Mouse (Mus musculus) cerebellum, adult 11-12 months (tissue): ENCODE measurements around the gene Tmx2.
"Not testable (repeated sequence)": the region's sequence is repeated elsewhere in the genome, so short reads cannot be mapped to it uniquely, and the experiment has no call there.

Source experiments
- DNase-seq: peaks from one replicate; pipeline ENCODE4 v3.0.0; 2022

The Tmx2 gene

DNA sequence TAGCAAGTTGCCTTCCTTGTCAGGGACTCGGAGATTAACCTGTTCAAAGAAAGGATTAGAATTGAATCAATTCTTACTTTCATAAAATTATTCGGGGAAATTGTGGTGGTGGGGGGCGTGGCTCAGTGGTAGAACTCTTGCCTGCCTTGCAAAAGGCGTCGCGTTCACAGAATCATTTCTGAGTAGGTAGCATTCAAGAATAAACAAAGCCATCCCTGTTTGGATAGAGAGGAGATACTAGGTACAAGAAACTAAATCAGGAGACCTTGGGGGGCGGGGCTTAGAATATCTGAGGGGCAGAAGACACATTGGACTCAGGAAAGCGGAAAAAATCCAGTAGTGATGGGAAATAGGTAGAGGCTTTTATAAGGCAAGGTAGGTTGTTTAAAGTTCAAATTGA lies at the start of gene Tmx2:
Gene Tmx2, minus strand, starts transcription at position 125 of the 400 bp plus-strand sequence.
- no peak for DNase-seq

DNA sequence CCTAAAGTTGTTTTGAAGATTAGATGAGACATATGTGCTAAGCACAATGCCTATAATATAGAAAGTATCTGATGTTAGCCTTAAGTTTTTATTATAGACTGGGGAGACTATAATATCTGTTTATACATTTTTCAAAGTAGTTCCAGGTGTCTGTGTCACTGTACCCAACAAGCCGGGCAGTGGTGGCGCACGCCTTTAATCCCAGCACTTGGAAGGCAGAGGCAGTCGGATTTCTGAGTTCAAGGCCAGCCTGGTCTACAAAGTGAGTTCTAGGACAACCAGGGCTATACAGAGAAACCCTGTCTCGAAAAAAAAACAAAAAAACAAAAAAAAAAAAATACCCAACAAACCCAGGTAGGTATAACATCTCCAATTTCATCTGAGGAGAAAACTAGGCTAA lies 49.3 kb upstream of the Tmx2 start:
- DNase-seq: not testable (repeated sequence)

DNA sequence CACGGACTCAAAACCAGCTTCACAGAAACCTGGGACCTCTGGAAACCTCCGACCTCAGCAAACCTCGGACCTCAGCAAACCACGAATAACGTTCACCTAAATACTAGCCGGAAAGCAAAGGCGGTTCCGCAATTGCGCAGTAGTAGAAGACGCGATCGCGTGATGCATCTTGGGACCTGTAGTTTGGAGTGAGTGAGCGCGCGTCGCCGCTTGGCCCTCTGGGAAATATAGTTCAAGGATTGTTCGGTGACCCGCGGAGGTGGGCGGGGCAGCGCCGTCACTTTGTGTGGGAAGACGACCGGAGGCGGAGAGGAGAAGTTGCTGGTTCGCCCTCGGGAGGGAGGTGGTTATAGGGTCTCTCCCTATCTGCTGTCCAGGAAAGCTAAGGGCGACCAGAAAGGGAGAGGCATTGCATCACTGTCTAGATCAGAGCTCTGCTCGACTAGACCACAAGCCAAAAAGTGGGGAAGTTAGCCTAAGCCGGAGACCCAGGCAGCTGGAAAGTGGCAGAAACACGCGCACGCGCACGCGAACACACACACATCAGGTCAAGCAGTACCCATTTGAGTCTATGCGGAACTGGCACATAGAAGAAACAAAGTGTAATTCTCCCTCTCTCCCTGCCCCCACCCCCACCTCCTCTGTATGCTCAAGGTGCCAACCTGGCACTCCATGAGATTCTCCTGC lies 48.4 kb upstream of the Tmx2 start, which contains the start of gene Clp1:
Gene Clp1, minus strand, starts transcription at position 179 of the 687 bp plus-strand sequence.
- peak; percentile 94 for DNase-seq

DNA sequence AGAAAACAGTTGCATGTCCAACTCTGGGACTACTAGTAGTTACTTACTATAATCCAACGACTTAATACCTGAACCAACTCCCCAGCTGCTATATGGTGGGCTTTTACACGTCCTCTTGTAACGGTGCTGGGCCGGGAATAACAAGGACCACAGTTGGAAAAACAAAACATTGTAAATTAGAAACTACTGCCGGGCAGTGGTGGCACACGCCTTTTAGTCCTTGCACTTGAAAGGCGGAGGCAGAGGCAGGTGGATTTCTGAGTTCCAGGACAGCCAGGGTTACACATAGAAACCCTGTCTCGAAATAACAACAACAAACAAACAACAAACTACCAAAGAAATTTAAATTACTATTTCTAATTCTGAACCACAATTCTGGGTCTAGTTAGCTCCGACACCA lies 47.8 kb upstream of the Tmx2 start:
- DNase-seq: no peak

DNA sequence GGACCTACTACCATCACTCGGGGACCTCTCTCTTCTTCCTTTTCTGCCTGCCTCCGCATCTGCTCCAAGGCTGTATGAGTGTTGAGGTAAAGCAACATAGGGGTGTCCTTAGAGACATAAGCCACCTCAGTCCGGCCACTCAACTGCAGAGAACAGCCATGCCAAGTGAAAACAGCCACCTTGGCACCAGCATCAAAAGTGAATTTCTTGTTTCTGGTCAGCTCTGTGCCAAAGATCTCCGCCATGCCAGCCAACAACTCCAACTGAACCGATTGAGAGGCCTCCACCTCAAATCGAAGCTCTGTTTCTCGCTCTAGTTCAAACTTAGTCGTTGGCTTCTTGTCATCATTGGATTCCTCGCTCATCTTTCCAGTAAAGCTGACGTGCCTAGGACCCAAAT lies 46.8 kb upstream of the Tmx2 start:
- no peak for DNase-seq

DNA sequence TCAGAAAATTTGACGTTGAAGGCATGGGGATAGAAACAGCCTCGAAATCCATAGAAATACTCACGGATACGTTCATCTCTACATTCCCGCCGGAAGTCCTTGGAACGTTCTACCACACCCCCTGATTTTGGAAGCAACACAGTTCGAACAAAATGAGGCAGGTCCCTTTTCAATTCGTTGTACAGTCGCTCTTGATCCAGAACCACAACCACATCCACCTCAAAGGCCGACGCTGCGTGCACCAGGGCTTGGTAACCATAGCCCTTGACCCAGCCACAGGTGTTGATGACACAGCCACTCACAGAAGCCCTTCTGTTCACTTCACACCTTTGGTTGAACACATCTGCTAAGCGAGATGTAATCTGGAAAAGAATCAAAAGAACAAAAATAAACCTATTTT lies 44.9 kb upstream of the Tmx2 start:
- no peak for DNase-seq

DNA sequence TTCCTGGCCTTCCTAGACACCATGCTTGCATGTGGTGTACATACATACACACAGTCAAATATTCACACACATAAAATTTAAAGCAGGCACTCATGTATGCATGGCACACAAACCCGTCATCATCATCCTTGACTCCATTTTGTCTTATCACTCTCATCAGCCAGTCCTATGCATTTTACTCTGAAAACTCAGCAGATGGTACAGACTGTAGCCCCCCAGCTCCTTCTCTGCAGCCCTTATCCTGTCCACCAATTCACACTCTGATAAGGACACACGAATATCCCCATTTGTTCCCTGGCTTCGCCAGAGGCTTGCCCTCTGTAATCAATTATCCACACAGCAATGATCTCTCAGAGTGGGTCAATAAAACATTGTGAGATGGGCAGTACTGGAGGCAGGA lies 42.2 kb upstream of the Tmx2 start:
- no peak for DNase-seq

DNA sequence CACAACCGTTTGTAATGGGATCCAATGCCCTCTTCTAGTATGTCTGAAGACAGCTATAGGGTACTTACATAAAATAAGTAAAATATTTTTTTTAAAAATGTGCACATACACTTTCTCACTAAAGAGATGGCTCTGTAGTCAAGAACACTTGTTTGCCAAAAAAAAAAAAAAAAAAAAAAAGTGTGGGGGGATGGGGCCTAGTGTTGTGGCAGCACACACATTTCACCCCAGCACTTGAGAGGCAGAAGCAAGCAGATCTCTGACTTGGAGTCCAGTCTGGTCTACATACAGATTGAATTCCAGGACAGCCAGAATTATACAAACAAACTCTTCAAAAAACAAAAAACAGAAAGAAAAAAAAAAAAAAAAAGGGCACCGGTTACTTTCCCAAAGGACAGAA lies 41.8 kb upstream of the Tmx2 start:
- DNase-seq: no peak

DNA sequence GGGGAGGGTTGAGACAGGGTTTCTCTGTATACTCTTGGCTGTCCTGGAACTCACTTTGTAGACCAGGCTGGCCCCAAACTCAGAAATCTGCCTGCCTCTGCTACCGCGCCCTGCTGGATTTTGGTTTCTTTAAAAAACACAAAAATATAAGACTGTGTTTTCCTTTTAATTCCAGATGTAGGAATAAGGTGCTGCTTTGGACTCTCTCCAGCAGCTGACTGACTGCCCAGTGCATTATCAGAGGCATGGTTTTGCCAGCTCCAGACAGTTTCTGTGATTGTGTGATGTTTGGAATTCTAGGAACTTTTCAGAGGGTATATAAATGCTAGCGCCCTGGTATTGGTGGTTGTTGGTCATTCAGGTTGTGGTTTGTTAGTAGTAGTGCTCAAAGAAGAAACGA lies 38.4 kb upstream of the Tmx2 start:
- DNase-seq: no peak

DNA sequence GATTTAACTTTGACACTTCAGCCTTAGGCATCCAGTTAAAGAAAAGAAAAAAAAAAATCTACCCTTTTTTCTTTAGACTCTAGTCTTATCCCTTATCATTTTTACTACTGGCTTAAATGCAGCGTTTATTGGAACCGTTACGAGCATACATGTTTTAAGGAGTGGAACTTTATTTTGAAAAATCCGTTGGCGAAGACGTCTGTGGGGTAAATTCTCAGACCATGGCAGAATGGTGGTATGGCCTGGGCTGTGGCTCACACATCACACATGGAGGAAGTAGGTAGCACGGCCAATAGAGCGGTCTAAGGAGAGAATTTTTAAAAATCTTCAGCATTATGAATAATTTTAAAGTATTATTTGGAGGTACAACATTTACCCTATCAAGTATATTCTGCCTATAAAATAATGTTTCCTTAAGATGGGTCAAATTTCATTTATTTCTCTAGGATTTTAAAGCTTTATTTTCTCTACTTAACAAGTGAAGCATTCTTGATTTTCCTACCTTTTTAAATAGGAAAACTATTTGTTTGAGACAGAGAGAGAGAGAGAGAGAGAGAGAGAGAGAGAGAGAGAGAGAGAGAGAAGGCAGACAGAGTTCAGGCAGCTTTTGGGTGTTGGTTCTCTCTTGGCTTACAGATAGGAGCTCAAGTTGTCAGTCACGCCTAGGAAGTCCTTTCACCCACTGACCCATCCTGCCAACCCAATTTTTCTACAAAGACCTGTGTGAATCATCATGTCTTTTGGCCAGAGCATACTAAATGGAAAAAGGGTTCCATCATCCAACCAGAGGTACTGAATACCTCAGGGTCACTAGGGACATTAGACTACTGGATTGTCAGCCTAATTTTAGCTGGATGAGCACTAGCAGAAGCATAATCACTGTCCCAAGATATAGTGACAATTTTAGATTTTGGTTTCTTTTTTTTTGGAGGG lies 37.7 kb upstream of the Tmx2 start:
- DNase-seq: no peak

DNA sequence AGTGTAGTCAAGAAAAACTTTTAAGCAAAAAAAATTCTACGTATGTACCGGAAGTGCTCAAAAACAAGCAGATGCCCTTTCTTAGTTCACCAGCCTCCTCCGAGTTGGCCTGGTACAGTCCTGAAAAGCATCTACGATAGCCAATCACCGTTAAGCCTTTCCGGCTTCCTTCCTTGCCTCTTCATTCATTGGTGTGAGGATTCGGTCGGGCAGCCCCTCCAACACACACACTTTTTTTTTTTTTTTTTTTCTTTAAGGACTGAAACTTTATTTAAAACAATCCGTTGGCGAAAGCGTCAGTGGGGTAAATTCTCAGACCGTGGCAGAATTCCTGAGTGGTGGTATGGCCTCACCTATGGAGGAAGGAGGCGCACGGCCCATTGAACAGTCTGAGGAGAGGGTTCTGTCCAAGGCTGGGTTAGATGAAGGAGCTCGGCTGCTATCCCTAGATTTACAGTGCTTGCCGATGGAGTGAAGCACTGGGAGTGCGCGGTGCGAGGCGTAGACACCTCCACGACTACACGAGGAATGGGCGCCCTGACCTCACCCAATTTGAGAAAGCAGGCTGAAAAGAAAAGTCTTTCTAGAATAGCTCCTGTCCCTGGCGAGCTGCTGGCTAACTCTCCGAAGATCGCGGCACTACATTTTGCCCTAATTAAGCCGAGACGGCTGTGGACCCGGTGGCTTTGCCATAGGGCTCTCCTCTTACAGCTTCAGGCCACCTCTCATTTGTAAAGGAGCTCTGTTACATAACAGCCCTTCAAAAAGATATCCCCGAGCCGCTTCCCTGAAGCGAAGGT lies 36.8 kb upstream of the Tmx2 start:
- DNase-seq: peak; percentile 94

DNA sequence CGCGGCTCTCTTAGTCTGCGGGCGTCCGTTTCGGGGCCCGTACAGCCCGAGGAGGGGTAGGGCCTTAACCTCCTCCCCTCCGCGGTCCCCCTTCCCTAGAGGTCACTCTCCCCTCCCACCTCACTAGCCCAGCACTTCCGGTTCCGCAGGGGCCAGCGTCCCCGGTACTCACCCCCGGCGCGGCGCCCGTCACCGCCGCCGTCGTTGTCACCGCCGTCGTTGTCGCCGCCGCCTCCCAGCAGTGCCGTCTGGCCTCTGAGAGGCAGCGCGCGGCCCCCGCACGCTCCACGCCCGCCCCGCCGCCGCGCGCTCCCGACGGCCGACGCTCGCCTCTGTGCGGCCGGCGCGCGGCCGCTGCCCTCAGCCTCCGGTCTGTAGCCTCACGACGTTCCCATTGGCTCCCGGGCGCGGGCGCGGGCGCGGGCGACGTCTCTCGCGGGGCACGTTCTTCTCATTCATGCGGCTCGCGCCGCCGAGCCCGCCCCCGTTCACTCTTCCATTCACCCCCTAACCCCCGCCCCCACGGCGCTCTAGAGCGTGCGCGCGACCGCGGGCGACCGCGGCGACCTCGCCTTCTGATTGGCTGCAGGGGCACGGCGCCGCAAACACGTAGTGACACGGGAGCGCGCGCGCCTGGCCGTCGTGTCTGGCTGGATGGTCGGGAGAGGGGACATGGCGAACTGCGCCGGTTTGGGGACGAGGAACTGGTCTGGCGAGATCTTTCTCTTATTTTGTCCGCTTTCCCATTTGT lies 36.0 kb upstream of the Tmx2 start, which contains the start of gene Zdhhc5:
Gene Zdhhc5, minus strand, starts transcription at position 370 of the 751 bp plus-strand sequence.
- DNase-seq: peak; percentile 99

DNA sequence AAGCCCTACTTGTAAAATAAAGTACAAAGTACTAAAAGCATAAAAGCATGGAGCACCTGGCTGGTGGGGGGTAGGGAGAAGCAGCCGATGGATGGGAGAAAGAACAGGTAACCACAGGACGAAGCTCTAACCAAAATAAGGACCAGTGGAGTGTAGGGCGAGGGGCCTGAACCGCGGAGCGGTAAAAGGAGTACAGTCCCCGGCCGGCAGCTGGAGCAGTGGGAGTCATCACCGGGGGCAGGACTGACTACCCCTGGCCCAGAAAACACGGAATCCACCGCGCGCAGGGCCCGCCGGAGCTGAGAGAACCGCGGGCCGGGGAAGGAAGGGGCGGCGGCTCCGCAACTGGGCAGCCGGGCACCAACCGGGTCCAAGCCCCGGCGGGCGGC lies 35.5 kb upstream of the Tmx2 start:
- DNase-seq: no peak

DNA sequence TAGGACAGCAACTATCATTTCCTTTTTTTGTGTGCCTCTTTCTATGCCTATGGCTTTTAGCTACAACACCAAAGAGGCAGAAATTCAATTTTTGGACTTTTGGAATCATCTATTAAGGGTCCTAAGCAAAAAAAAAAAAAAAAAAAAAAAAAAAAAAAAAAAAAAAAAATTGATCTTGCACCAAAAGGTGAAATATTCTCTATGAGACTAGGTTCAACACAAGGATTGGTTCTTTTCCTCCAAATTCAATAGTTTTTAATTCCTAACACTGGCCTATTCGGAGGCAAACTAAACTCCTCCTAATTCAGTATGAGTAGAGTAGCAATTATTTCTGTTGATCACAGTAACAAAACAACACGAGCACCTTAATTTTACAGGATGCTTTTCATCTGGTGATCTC lies 33.0 kb upstream of the Tmx2 start:
- no peak for DNase-seq

DNA sequence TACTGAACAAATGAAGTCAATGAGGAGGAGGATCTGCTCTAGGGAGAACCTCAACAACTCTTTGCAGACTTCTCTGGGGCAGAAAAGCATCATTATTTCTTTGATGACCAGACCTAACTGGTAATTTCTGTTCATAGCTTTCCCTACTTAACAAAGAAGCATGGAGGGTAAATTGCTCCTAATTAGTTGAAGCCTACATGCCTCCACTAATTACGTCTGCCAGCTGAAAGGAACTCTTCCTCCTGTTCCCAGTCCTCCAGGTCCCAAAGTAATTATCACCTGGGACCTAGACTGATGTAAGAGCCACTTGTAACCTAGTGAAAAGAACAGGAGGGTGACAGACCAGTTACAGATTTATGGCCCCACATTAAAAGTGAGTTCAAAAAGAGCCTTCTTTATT lies 28.6 kb upstream of the Tmx2 start:
- no peak for DNase-seq

DNA sequence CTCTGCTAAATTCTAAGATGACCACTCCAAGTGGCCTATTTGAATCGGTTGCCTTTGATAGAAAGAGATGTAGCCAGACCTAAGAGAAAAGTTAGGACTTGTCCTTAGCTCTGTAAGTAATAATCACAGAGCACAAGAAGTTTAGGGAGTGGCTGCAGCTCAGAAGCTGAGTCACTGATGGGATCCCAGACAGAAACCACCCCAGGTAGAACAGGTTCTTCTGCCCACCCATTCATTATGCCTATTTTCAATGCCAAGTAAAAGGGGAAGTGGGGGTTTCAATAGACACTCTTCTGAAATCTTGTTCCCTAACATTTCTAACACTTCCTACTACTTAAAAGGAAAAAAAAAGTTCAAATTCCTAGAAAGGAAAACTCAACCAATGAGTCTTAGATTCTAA lies 26.4 kb upstream of the Tmx2 start:
- DNase-seq: no peak

DNA sequence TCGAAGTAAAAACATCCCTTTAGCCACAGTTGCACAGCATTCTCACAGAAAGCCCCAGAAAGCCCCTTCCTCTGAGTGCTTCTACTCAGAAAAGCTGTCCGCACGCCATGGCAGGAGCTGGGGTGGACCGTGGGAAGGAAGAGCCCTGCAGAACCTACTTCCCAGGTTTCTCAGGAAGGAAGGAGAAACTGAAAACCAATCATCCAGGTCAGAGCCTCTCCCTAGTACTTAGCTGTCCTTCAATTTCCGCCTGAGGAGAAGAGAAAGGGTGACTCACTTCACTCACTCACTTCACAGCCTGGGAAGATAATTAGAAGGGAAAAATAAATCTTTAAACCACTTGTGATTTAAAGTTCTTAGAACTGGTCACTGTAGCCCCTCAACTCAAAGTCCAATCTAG lies 25.4 kb upstream of the Tmx2 start:
- DNase-seq: no peak

DNA sequence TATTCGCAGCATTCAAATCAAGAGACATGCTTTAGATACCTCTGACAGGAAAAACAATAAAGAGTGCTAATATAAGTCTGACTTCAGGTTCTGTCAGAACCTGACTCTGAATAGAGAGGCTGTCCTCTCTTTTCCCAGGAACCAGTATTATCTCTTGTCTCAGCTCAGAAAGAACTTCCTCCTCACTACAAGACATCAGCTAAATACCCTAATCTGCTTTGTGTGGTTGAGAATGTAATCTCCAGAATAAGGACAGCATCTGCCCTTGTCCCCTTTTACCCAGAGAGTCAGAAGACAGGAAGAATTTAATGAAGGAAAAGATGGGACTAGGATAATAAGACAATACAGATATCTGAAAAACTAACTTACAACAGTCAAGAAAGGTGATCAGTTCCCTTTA lies 24.6 kb upstream of the Tmx2 start:
- DNase-seq: no peak

DNA sequence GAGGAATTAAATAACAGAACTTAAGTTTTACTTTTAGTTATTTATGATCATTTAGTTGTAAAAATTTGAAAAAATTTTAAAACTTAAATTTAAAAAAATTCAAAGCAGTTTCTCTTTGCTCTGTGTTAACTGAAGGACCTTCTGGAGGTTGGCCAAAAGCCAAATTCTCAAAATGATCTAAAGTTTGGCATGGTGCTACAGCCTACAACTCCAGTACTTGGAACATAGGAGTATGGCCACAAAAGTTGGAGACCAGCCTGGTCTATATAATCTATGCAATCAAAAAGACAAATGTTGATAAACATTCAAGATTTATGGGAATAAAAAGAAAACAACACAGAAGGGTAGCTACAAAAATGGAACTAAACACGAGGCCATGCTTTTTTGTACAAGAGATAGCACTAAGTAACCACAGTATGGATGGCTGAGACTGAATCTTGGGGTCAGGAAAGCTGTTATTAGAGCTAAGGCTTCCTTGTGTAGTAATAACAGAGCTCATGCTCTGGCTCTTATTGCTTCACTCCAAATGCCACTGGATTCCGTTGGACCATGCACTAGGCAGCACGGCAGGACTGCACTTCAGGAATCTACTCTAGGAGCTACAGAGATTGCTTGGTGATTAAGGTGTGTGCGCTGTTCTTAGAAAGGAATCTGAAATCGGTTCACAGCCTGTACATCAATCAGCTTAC lies 16.2 kb upstream of the Tmx2 start:
- DNase-seq: no peak

DNA sequence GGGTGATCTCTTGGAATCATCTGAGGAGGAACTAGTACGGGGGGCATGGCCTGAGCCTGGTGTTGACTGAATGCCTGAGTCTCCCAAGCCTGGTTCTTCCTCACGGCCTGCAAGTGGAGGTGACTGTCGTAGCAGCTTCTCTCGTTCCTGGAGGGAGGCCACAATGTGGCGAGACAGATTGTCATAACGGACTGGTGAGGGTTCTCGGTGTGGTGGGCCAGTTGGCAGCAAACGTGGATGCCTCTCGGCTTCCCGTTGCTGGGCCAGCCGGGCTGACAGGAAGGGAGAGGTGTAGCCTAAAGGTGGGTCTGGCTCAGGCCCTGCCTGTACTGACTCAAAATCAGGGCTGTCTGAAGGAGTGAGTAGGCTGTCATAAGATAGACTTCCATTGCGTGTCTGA lies 11.1 kb upstream of the Tmx2 start:
- DNase-seq: peak; percentile 57

DNA sequence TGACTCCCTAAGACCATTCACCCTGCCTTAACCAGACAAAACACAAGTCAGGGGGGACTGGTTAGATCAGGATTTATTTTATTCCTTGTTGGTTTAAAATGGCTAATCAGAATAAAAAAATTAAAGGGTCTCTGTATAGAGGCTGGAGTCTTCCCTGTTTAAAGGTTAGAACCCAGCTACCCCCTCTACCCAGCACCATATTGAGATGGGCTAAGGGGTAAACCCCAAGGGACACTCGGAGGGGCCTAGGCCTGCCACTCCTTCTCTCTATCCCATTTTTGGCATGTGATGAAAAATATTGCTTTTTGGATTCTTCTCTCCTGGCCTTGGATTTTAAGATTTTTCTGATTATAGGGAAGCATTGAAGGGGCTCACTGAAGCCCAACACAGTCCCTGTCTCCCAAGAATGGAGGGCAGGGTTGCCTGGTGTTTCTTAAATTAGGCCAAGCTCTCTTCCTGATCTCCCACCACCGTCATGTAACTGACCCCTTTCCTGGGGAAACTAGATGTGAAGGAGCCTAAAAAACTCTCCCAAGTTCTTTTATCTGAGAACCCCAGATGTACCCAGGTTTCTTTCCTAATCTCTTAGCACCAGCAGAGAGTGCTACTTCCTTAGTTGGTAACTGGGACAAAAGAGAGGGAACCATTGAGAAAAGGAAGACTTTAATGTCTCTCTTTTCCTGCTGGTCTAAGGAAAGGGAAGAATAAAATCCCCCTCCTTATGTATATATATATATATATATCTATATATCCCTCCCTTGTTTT lies 9.3 kb upstream of the Tmx2 start:
- no peak for DNase-seq
